Mouse (Mus musculus): ENCODE data around the gene Rassf9.

The Rassf9 gene

GRCm38 (mm10) chr10:102511807-102512461 is at the start of gene Rassf9:
TSS of gene Rassf9 (plus strand) at chr10:102512222.
- no peak for DNase-seq (ENCODE audit: low spot score in 2 of 2)

- DNase-seq (ENCODE audit: low spot score in 2 of 2): no peak
Measured at GRCm38 (mm10) chr10:102469412-102469811, 42.6 kb upstream of the Rassf9 start.

- DNase-seq (ENCODE audit: low spot score in 2 of 2): no peak
Measured at GRCm38 (mm10) chr10:102490386-102490785, 21.6 kb upstream of the Rassf9 start, which contains the start of gene Nts. TSS of gene Nts (minus strand) at chr10:102490486.

GRCm38 (mm10) chr10:102491792-102492191 is 20.2 kb upstream of the Rassf9 start:
- no peak for DNase-seq (ENCODE audit: low spot score in 2 of 2)

GRCm38 (mm10) chr10:102498754-102499153 is 13.3 kb upstream of the Rassf9 start:
- DNase-seq (ENCODE audit: low spot score in 2 of 2): no peak

GRCm38 (mm10) chr10:102507386-102507785 is 4.6 kb upstream of the Rassf9 start:
- no peak for DNase-seq (ENCODE audit: low spot score in 2 of 2)

- no peak for DNase-seq (ENCODE audit: low spot score in 2 of 2)
Measured at GRCm38 (mm10) chr10:102511461-102511806, 588 bp upstream of the Rassf9 start.

- no peak for DNase-seq (ENCODE audit: low spot score in 2 of 2)
Measured at GRCm38 (mm10) chr10:102514159-102514558, 2.1 kb downstream of the Rassf9 start.

- DNase-seq (ENCODE audit: low spot score in 2 of 2): no peak
Measured at GRCm38 (mm10) chr10:102527901-102528300, 15.9 kb downstream of the Rassf9 start.

- no peak for DNase-seq (ENCODE audit: low spot score in 2 of 2)
Measured at GRCm38 (mm10) chr10:102553941-102554340, 41.9 kb downstream of the Rassf9 start.

GRCm38 (mm10) chr10:102562488-102562887 is 50.5 kb downstream of the Rassf9 start:
- DNase-seq (ENCODE audit: low spot score in 2 of 2): no peak

GRCm38 (mm10) chr10:102577970-102578369 is 65.9 kb downstream of the Rassf9 start:
- DNase-seq (ENCODE audit: low spot score in 2 of 2): no peak

GRCm38 (mm10) chr10:102594306-102594705 is 82.3 kb downstream of the Rassf9 start:
- no peak for DNase-seq (ENCODE audit: low spot score in 2 of 2)
